Mouse (Mus musculus): ENCODE measurements at regions not wholly inside any gene's neighbourhood (a gene's known extent, or its start where the extent isn't known, plus 50 kb on each side); places are given as distances from the start of the nearest gene placed in this dataset.

- no peak for DNase-seq (ENCODE audit: low read depth, low spot score)
Measured at GRCm38 (mm10) chr3:42286471-42286870, 544.1 kb downstream of the D3Ertd751e start.

GRCm38 (mm10) chr3:42312424-42312823 is 570.0 kb downstream of the D3Ertd751e start:
- DNase-seq (ENCODE audit: low read depth, low spot score), result no peak

- DNase-seq (ENCODE audit: low read depth, low spot score), result no peak
Measured at GRCm38 (mm10) chr3:42327708-42328107, 585.3 kb downstream of the D3Ertd751e start.

- DNase-seq (ENCODE audit: low read depth, low spot score), result no peak
Measured at GRCm38 (mm10) chr3:42342806-42343205, 600.4 kb downstream of the D3Ertd751e start.

GRCm38 (mm10) chr3:42376785-42377184 is 634.4 kb downstream of the D3Ertd751e start:
- no peak for DNase-seq (ENCODE audit: low read depth, low spot score)

GRCm38 (mm10) chr3:42382151-42382550 is 639.7 kb downstream of the D3Ertd751e start:
- no peak for DNase-seq (ENCODE audit: low read depth, low spot score)

- no peak for DNase-seq (ENCODE audit: low read depth, low spot score)
Measured at GRCm38 (mm10) chr3:42402716-42403115, 660.3 kb downstream of the D3Ertd751e start.

GRCm38 (mm10) chr3:42408958-42409633 is 666.7 kb downstream of the D3Ertd751e start:
- DNase-seq (ENCODE audit: low read depth, low spot score), result no peak

GRCm38 (mm10) chr3:42427363-42427762 is 685.0 kb downstream of the D3Ertd751e start:
- peak; percentile 1 for DNase-seq (ENCODE audit: low read depth, low spot score)

GRCm38 (mm10) chr3:42449575-42449974 is 707.2 kb downstream of the D3Ertd751e start:
- no peak for DNase-seq (ENCODE audit: low read depth, low spot score)

- DNase-seq (ENCODE audit: low read depth, low spot score), result no peak
Measured at GRCm38 (mm10) chr3:42464353-42464752, 721.9 kb downstream of the D3Ertd751e start.

GRCm38 (mm10) chr3:42467125-42467524 is 724.7 kb downstream of the D3Ertd751e start:
- DNase-seq (ENCODE audit: low read depth, low spot score), result no peak

GRCm38 (mm10) chr3:42514922-42515593 is 772.6 kb downstream of the D3Ertd751e start:
- DNase-seq (ENCODE audit: low read depth, low spot score), result no peak

- no peak for DNase-seq (ENCODE audit: low read depth, low spot score)
Measured at GRCm38 (mm10) chr3:42516286-42516685, 773.9 kb downstream of the D3Ertd751e start.

- DNase-seq (ENCODE audit: low read depth, low spot score), result no peak
Measured at GRCm38 (mm10) chr3:42531397-42531796, 789.0 kb downstream of the D3Ertd751e start.

GRCm38 (mm10) chr3:42566731-42567130 is 824.3 kb downstream of the D3Ertd751e start:
- DNase-seq (ENCODE audit: low read depth, low spot score), result no peak

GRCm38 (mm10) chr3:42570364-42571024 is 828.1 kb downstream of the D3Ertd751e start:
- no peak for DNase-seq (ENCODE audit: low read depth, low spot score)

- no peak for DNase-seq (ENCODE audit: low read depth, low spot score)
Measured at GRCm38 (mm10) chr3:42571877-42572459, 829.6 kb downstream of the D3Ertd751e start.

- DNase-seq (ENCODE audit: low read depth, low spot score), result no peak
Measured at GRCm38 (mm10) chr3:42573155-42573554, 830.7 kb downstream of the D3Ertd751e start.

GRCm38 (mm10) chr3:42582311-42582710 is 839.9 kb downstream of the D3Ertd751e start:
- no peak for DNase-seq (ENCODE audit: low read depth, low spot score)

GRCm38 (mm10) chr3:42587296-42587932 is 845.0 kb downstream of the D3Ertd751e start:
- no peak for DNase-seq (ENCODE audit: low read depth, low spot score)

- no peak for DNase-seq (ENCODE audit: low read depth, low spot score)
Measured at GRCm38 (mm10) chr3:42589516-42589915, 847.1 kb downstream of the D3Ertd751e start.

Measured in embryo, embryonic 11.5 days (tissue).